Mouse (Mus musculus) hindbrain, postnatal 0 days (tissue): ENCODE data around the gene Tenm3. TPM values are rescaled to one million over a fixed set of nuclear protein-coding genes. Genes with fewer than 3 reads are reported as not detected.

Experiments
- ATAC-seq: fragments of 200-750 bp; cut with Nextera tagmentation; 2 replicates; pipeline ENCODE4 v1.8.0; 2017; ENCODE audit warnings: mild to moderate bottlenecking, moderate TSS enrichment, moderate library complexity
- DNase-seq: peaks from one replicate; pipeline ENCODE4 v3.0.0-alpha.2; 2015; ENCODE audit warnings: low spot score
- H3K27ac ChIP-seq: fragments of 300-500 bp; sonication (generic); 2 replicates; pipeline ENCODE4 v1.5.1; 2014; ENCODE audit warnings: mild to moderate bottlenecking
- H3K27me3 ChIP-seq: fragments of 300-500 bp; sonication (generic); 2 replicates; pipeline ENCODE4 v1.6.1; 2014; ENCODE audit warnings: low read length, mixed read lengths; ENCODE audit not compliant: insufficient read depth
- H3K36me3 ChIP-seq: fragments of 300-500 bp; sonication (generic); 2 replicates; pipeline ENCODE4 v1.6.1; 2014; ENCODE audit warnings: low read length, mixed read lengths; ENCODE audit not compliant: insufficient read depth
- H3K4me1 ChIP-seq: fragments of 300-500 bp; sonication (generic); 2 replicates; pipeline ENCODE4 v1.6.1; 2014; ENCODE audit warnings: antibody characterized with exemption, low read length, mixed read lengths; ENCODE audit not compliant: insufficient read depth
- H3K4me2 ChIP-seq: fragments of 300-500 bp; sonication (generic); 2 replicates; pipeline ENCODE4 v1.6.1; 2014; ENCODE audit warnings: low read depth, mild to moderate bottlenecking, low read length, moderate library complexity, mixed read lengths
- H3K4me3 ChIP-seq: fragments of 300-500 bp; sonication (generic); 2 replicates; pipeline ENCODE4 v1.5.1; 2014; ENCODE audit warnings: low read length
- H3K9ac ChIP-seq: fragments of 300-500 bp; sonication (generic); replicated peaks from 2 replicates; pipeline ENCODE4 v1.6.1; 2014; ENCODE audit warnings: mild to moderate bottlenecking, low read length, moderate library complexity, mixed read lengths
- H3K9me3 ChIP-seq: fragments of 300-500 bp; sonication (generic); 2 replicates; pipeline ENCODE4 v1.6.1; 2016; ENCODE audit warnings: low read length, mixed read lengths
- CTCF ChIP-seq: IDR thresholded peaks from 2 replicates; pipeline ENCODE4 v1.5.1; 2016; ENCODE audit warnings: antibody characterized with exemption, control low read depth, low read depth
- WGBS: fragments of 180-500 bp; shearing (Covaris S2); extraction: QIAGEN DNeasy Blood & Tissue Kit; methylation state at CpG from one replicate; pipeline ENCODE4 v1.1.7; 2014; 5-methylcytosine and 5-hydroxymethylcytosine counted together
- polyA plus RNA-seq: library from polyadenylated mRNA; unstranded; fragments of >200 nt; fragmentation: Nextera tagmentation; extraction: Ambion mirVana; gene quantifications from 2 replicates; pipeline ENCODE4 v1.2.1, GENCODE M21; 2015
- total RNA-seq: library from RNA; depleted of rRNA; stranded (reverse); fragments of >200 nt; gene quantifications from 2 replicates; pipeline ENCODE4 v1.2.3, GENCODE M21; 2014

The Tenm3 gene
- total and polyA plus RNA-seq, 2 experiments from 2014 or later = 21.3 to 151 TPM

DNA sequence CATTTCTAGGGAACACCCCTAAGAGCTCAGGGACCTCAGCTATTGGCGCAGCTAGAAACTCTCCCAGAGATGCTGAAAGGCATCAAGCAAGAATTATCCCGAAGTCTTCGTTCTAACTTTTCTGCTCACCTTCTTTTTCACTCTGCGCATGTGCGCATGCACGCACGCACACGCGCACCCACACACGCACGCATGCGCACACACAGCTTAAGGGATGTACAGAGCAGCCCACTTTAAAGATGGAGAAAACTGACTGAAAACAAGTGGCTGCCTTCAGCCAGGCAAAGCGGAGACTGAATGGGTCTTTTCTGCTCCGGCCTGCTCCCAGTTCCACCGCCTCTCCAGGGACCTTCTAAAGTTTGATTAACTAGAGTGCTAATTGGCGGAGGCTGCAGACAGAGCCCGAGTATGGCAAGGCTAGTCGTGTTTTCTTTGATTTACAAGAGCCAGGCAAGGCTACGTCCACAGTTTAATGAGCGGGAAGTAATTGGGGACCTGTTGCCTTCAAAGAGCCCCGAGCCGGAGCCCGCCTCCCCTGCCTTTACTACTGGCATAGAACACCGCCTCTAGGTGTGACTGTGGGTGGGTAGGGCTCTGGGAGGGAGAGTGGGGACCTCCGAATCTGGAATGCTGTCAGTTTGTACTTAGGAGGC lies 623.1 kb downstream of the Tenm3 start:
- Histone ChIP-seq H3K4me3 (no peak overlapping the region), H3K27ac (no peak overlapping the region), H3K36me3 (no peaks in the 10 kb centered on the region), H3K9ac (no peak overlapping the region), H3K4me1 (0 out of 2 replicates have a peak, but pooled peaks cover 8% of the 10 kb centered on the region), H3K27me3 (no peaks in the 10 kb centered on the region), H3K4me2 (no peak overlapping the region), H3K9me3 (no peaks in the 10 kb centered on the region)
- ATAC-seq = no peak
- DNase-seq = peak; percentile 20
- WGBS = 71% methylated on average over 25 of the region's 25 CpGs
- no peak for TF ChIP-seq CTCF

DNA sequence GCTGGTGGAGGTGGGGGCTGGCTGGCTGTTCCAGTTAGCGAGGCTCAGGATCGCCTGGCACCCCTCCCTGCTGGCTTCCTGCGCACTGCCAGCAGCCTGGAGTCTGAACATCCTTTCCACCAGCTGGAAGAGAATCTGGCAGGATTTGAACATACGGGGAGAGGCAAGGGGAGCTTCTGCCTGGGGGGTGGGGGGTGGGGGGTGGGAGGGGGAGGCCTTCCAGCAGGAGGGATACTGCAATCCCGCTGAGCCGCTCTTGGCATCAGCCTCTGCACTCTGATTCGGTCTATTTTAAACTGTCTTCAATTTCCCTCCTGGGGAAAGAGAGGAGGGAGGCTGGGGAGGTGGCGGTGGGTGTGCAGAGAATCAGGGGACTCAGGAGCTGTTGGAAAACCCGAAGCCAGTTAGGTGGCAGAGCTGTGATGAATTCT lies 628.7 kb downstream of the Tenm3 start:
- Histone ChIP-seq H3K4me3 (no peak overlapping the region), H3K27me3 (no peaks in the 10 kb centered on the region), H3K36me3 (no peaks in the 10 kb centered on the region), H3K4me2 (no peak overlapping the region), H3K27ac (no peak overlapping the region), H3K9me3 (no peaks in the 10 kb centered on the region), H3K9ac (no peak overlapping the region), H3K4me1 (no peaks in the 10 kb centered on the region)
- 0 out of 2 replicates have a peak, but pooled peaks have one; percentile 27 for ATAC-seq
- DNase-seq = peak; percentile 46
- 20% methylated on average over 9 of the region's 9 CpGs for WGBS
- no peak for TF ChIP-seq CTCF

- TF ChIP-seq CTCF = no peak
- no peak for ATAC-seq
These were observed 629.4 kb downstream of the Tenm3 start for GRCm38 (mm10) chr8:48214386-48214785.

DNA sequence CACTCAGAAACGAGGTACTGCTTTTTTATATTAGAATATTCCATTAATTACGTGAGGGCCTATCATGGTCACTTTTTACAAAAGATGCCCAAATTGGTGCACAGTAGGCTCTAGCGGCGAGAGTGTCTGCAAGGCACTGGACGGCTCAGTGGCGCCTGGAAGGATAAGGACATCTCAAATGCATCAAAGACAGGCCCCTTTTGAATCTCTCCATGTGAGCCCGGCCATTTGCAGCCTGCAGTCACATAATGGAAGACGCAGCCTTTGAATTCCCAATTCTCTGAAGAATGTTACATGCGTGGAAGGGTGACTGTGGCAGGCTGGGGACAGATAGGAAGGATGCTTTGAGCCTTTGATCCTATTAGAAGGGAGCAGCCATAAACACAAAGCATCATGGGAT lies 631.8 kb downstream of the Tenm3 start:
- no peak for TF ChIP-seq CTCF
- Histone ChIP-seq H3K9me3 (no peaks in the 10 kb centered on the region), H3K27ac (no peak overlapping the region), H3K4me3 (no peak overlapping the region), H3K27me3 (no peaks in the 10 kb centered on the region), H3K4me1 (no peaks in the 10 kb centered on the region), H3K9ac (no peak overlapping the region), H3K4me2 (no peak overlapping the region), H3K36me3 (no peaks in the 10 kb centered on the region)
- WGBS = 65% methylated on average over 9 of the region's 9 CpGs
- DNase-seq = no peak
- no peak for ATAC-seq

More at GRCm38 (mm10) chr8:48214386-48214785, 629.4 kb downstream of the Tenm3 start:
- 63% methylated on average over 6 of the region's 6 CpGs for WGBS
- Histone ChIP-seq H3K27me3 (no peaks in the 10 kb centered on the region), H3K27ac (no peak overlapping the region), H3K9me3 (no peaks in the 10 kb centered on the region), H3K4me1 (no peaks in the 10 kb centered on the region), H3K4me2 (no peak overlapping the region), H3K4me3 (no peak overlapping the region), H3K9ac (no peak overlapping the region), H3K36me3 (no peaks in the 10 kb centered on the region)
- no peak for DNase-seq

DNA sequence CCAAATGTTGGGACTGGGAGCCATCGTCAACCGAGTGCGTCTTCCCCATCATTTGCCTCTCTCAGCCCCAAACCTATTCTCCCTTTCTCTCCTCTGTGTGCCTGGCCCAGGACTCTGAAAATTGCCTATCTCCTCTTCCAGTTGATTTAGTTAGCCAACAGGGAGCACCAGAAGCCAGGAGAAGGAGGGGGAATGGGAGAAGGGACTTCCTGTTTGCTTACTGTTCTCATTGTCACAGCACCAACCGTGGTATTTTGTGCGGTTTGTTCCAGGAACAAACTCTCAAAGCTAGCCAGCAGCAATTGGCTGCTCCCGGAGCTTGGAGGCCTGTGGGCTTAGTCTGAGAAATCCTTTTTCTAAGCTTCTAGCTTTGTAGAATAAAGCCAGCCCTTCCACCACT lies 636.2 kb downstream of the Tenm3 start:
- no peak overlapping the region for H3K27ac ChIP-seq
- TF ChIP-seq CTCF = peak; percentile 4; the same call in 1 of the 2 replicates
- H3K4me3 ChIP-seq = no peak overlapping the region
- H3K9ac ChIP-seq = no peak overlapping the region
- no peaks in the 10 kb centered on the region for H3K27me3 ChIP-seq
- ATAC-seq (peak; percentile 27; the same call in 1 of the 2 replicates), DNase-seq (peak; percentile 22)
- WGBS = 56% methylated on average over 6 of the region's 6 CpGs
- H3K4me1 ChIP-seq = no peaks in the 10 kb centered on the region
- H3K4me2 ChIP-seq = no peak overlapping the region
- H3K36me3 ChIP-seq = no peaks in the 10 kb centered on the region
- H3K9me3 ChIP-seq = no peaks in the 10 kb centered on the region

GRCm38 (mm10) chr8:48206922-48207321 lies 636.8 kb downstream of the Tenm3 start:
- H3K4me2 ChIP-seq = no peak overlapping the region
- H3K9ac ChIP-seq = no peak overlapping the region
- peak; percentile 60 for TF ChIP-seq CTCF
- no peak overlapping the region for H3K4me3 ChIP-seq
- peak; percentile 61 for DNase-seq
- no peak overlapping the region for H3K27ac ChIP-seq
- no peaks in the 10 kb centered on the region for H3K36me3 ChIP-seq
- no peaks in the 10 kb centered on the region for H3K4me1 ChIP-seq
- ATAC-seq = no peak
- H3K9me3 ChIP-seq = no peaks in the 10 kb centered on the region
- 60% methylated on average over 8 of the region's 8 CpGs for WGBS
- no peaks in the 10 kb centered on the region for H3K27me3 ChIP-seq

DNA sequence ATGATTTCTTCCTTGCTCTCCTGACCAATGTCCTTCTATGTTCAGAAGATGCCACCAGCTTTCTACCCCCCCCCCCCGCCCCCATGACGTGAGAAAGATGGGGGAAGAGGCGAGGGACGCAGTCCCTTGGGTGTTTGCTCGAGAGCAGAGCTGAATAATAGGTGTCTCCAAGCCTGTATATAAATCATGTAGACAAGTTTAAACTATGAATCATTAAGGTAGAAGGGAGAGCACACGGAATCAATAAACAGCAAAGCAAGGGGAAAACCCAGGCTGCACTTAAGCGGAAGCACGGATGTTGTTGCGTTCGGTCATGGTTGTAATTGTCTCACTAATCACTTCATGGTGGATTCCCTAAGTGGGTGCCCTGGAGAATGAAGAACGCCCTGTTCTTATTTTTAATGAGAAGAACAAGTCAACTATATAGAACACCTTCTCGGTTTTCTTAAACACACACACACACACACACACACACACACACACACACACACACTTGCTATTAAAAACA lies 638.9 kb downstream of the Tenm3 start:
- H3K4me1 ChIP-seq = no peaks in the 10 kb centered on the region
- WGBS = 49% methylated on average over 12 of the region's 12 CpGs
- ATAC-seq (0 out of 2 replicates have a peak, but pooled peaks have one; percentile 16), DNase-seq (no peak)
- 0 out of 2 replicates have a peak overlapping the region, but pooled peaks have one; percentile 13 for H3K4me2 ChIP-seq
- no peak overlapping the region for H3K9ac ChIP-seq
- H3K4me3 ChIP-seq = no peak overlapping the region
- H3K27me3 ChIP-seq = no peaks in the 10 kb centered on the region
- no peaks in the 10 kb centered on the region for H3K9me3 ChIP-seq
- H3K36me3 ChIP-seq = no peaks in the 10 kb centered on the region
- H3K27ac ChIP-seq = no peak overlapping the region
- TF ChIP-seq CTCF = no peak
